Mouse (Mus musculus): ENCODE measurements at regions not wholly inside any gene's neighbourhood (a gene's known extent, or its start where the extent isn't known, plus 50 kb on each side); places are given as distances from the start of the nearest gene placed in this dataset.

DNA sequence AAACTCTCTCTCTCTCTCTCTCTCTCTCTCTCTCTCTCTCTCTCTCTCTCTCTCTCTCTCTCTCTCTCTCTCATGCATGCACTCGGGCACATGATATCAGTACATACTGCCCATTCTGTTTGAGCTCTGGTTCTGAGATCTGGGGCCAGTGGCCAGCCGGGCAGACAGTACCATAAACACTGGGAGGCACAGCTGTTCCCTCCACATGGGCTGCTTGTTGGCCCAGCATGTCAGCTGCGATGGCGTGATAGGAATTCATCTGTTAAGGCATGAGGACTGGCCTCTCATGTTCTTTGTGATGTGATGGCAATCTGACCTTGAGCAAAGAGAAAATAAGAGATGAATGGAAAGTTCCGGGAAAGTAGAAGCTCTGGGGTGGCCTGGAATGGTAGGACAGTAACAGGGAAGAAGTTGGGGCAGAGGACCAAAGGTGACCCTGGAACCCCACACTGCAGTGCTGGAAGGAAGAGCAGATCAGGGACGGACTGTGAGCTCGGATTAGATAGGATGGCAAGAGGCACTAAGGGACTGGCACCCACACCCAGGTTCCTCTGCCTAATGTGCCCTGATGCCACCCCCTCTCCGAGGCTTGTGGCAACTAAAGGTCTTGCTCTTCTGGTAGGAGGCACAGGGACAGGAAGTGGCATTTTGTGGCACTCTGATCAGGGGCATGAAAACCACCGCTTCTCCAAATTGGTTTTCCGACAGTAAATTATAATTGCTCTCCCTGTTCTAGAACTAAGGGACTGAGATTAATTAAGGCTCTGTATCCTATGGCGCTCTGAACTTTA, 186.4 kb upstream of the Zmiz1 start:
- Histone ChIP-seq H3K36me3 (ENCODE audit: control insufficient read depth, insufficient read depth, low read length, poor library complexity, severe bottlenecking) (no peaks in the 10 kb centered on the region), H3K9ac (ENCODE audit: low read depth, poor library complexity, severe bottlenecking) (no peak overlapping the region), H3K4me1 (ENCODE audit: control insufficient read depth, insufficient read depth, low read length) (no peaks in the 10 kb centered on the region), H3K4me3 (ENCODE audit: low read depth, low read length) (no peak overlapping the region), H3K9me3 (replicated peaks; ENCODE audit: control insufficient read depth, insufficient read depth, low read length, poor library complexity, severe bottlenecking) (no peaks in the 10 kb centered on the region), H3K27ac (ENCODE audit: insufficient read depth, low read length) (no peak overlapping the region), H3K27me3 (ENCODE audit: control insufficient read depth, insufficient read depth, low read length, poor library complexity, severe bottlenecking) (no peaks in the 10 kb centered on the region)
- TF ChIP-seq EP300 (IDR thresholded peaks at IDR 0.05; ENCODE audit: insufficient read depth, low read depth, low read length) = no peak
- no peak for TF ChIP-seq POLR2A (IDR thresholded peaks at IDR 0.05; ENCODE audit: insufficient read depth, low read length)
- TF ChIP-seq CTCF (IDR thresholded peaks at IDR 0.05; ENCODE audit: low read depth, low read length) = no peak

GRCm38 (mm10) chr14:25279751-25280150, 179.2 kb upstream of the Zmiz1 start:
- Histone ChIP-seq H3K4me1 (ENCODE audit: control insufficient read depth, insufficient read depth, low read length) (no peaks in the 10 kb centered on the region), H3K4me3 (ENCODE audit: low read depth, low read length) (no peak overlapping the region), H3K9ac (ENCODE audit: low read depth, poor library complexity, severe bottlenecking) (no peak overlapping the region), H3K27ac (ENCODE audit: insufficient read depth, low read length) (no peak overlapping the region), H3K9me3 (replicated peaks; ENCODE audit: control insufficient read depth, insufficient read depth, low read length, poor library complexity, severe bottlenecking) (no peaks in the 10 kb centered on the region), H3K36me3 (ENCODE audit: control insufficient read depth, insufficient read depth, low read length, poor library complexity, severe bottlenecking) (no peaks in the 10 kb centered on the region), H3K27me3 (ENCODE audit: control insufficient read depth, insufficient read depth, low read length, poor library complexity, severe bottlenecking) (no peaks in the 10 kb centered on the region)
- TF ChIP-seq EP300 (IDR thresholded peaks at IDR 0.05; ENCODE audit: insufficient read depth, low read depth, low read length) = no peak
- TF ChIP-seq POLR2A (IDR thresholded peaks at IDR 0.05; ENCODE audit: insufficient read depth, low read length) = no peak
- no peak for TF ChIP-seq CTCF (IDR thresholded peaks at IDR 0.05; ENCODE audit: low read depth, low read length)

DNA sequence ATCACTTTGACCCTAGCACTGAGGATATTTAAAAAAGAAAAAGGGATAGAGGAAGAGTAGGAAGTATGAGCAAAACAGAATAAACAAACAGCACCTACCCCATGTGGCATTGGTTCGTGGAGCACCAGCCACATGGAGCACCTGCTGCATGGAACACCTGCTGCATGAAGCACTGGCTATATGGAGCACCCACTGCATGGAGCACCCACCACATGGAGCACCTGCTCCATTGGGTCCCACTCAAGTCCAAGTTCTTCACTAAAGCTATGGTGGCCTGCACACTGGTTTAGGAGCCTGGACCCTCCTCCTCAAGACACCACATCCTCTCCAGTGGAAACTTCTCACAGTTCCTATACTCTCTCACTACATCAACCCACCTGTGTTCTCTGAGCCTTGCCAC, 166.4 kb upstream of the Zmiz1 start:
- Histone ChIP-seq H3K4me3 (ENCODE audit: low read depth, low read length) (no peak overlapping the region), H3K27me3 (ENCODE audit: control insufficient read depth, insufficient read depth, low read length, poor library complexity, severe bottlenecking) (no peaks in the 10 kb centered on the region; the same call in 1 of the 2 replicates), H3K4me1 (ENCODE audit: control insufficient read depth, insufficient read depth, low read length) (no peaks in the 10 kb centered on the region), H3K9ac (ENCODE audit: low read depth, poor library complexity, severe bottlenecking) (no peak overlapping the region), H3K9me3 (replicated peaks; ENCODE audit: control insufficient read depth, insufficient read depth, low read length, poor library complexity, severe bottlenecking) (no peaks in the 10 kb centered on the region), H3K36me3 (ENCODE audit: control insufficient read depth, insufficient read depth, low read length, poor library complexity, severe bottlenecking) (no peaks in the 10 kb centered on the region), H3K27ac (ENCODE audit: insufficient read depth, low read length) (no peak overlapping the region)
- TF ChIP-seq CTCF (IDR thresholded peaks at IDR 0.05; ENCODE audit: low read depth, low read length) (no peak), POLR2A (IDR thresholded peaks at IDR 0.05; ENCODE audit: insufficient read depth, low read length) (no peak), EP300 (IDR thresholded peaks at IDR 0.05; ENCODE audit: insufficient read depth, low read depth, low read length) (no peak)

GRCm38 (mm10) chr14:25294226-25294625, 164.8 kb upstream of the Zmiz1 start:
- Histone ChIP-seq H3K9ac (ENCODE audit: low read depth, poor library complexity, severe bottlenecking) (no peak overlapping the region), H3K27ac (ENCODE audit: insufficient read depth, low read length) (no peak overlapping the region), H3K4me1 (ENCODE audit: control insufficient read depth, insufficient read depth, low read length) (no peaks in the 10 kb centered on the region), H3K27me3 (ENCODE audit: control insufficient read depth, insufficient read depth, low read length, poor library complexity, severe bottlenecking) (no peaks in the 10 kb centered on the region), H3K4me3 (ENCODE audit: low read depth, low read length) (no peak overlapping the region), H3K36me3 (ENCODE audit: control insufficient read depth, insufficient read depth, low read length, poor library complexity, severe bottlenecking) (no peaks in the 10 kb centered on the region), H3K9me3 (replicated peaks; ENCODE audit: control insufficient read depth, insufficient read depth, low read length, poor library complexity, severe bottlenecking) (no peaks in the 10 kb centered on the region)
- TF ChIP-seq POLR2A (IDR thresholded peaks at IDR 0.05; ENCODE audit: insufficient read depth, low read length) (no peak), CTCF (IDR thresholded peaks at IDR 0.05; ENCODE audit: low read depth, low read length) (no peak), EP300 (IDR thresholded peaks at IDR 0.05; ENCODE audit: insufficient read depth, low read depth, low read length) (no peak)

DNA sequence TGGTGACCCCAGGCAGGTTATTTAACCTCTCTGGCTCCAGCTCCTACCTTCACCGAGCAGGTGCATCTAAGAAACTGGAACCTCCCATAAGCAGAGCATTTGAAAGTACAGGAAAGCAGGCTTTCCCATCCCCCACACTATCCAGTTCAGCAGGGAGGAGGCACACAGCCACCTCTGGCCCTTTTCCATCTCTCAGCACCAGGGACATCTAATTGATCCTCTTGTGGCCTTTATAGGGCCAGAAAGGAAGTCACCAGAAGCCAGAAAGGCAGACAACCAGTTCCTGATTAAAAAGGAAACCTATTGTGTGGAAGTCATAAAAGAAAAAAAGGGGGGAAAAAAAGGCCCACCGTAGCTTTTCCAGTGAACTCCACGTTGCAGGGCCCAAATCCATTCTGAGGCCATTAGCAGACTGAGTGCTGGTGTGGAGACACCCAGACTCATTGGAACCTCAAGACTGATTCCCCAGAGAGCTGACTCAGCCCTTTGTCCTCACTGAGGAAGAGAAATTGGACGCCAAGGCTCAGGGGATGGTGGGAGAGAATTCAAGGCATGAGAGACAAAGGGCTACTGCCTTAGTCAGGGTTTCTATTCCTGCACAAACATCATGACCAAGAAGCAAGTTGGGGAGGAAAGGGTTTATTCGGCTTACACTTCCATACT, 163.2 kb upstream of the Zmiz1 start:
- Histone ChIP-seq H3K4me3 (ENCODE audit: low read depth, low read length) (no peak overlapping the region), H3K9me3 (replicated peaks; ENCODE audit: control insufficient read depth, insufficient read depth, low read length, poor library complexity, severe bottlenecking) (no peaks in the 10 kb centered on the region), H3K27me3 (ENCODE audit: control insufficient read depth, insufficient read depth, low read length, poor library complexity, severe bottlenecking) (no peaks in the 10 kb centered on the region), H3K36me3 (ENCODE audit: control insufficient read depth, insufficient read depth, low read length, poor library complexity, severe bottlenecking) (no peaks in the 10 kb centered on the region), H3K9ac (ENCODE audit: low read depth, poor library complexity, severe bottlenecking) (no peak overlapping the region), H3K27ac (ENCODE audit: insufficient read depth, low read length) (no peak overlapping the region), H3K4me1 (ENCODE audit: control insufficient read depth, insufficient read depth, low read length) (no peaks in the 10 kb centered on the region)
- TF ChIP-seq CTCF (IDR thresholded peaks at IDR 0.05; ENCODE audit: low read depth, low read length) = no peak
- no peak for TF ChIP-seq EP300 (IDR thresholded peaks at IDR 0.05; ENCODE audit: insufficient read depth, low read depth, low read length)
- TF ChIP-seq POLR2A (IDR thresholded peaks at IDR 0.05; ENCODE audit: insufficient read depth, low read length) = no peak

DNA sequence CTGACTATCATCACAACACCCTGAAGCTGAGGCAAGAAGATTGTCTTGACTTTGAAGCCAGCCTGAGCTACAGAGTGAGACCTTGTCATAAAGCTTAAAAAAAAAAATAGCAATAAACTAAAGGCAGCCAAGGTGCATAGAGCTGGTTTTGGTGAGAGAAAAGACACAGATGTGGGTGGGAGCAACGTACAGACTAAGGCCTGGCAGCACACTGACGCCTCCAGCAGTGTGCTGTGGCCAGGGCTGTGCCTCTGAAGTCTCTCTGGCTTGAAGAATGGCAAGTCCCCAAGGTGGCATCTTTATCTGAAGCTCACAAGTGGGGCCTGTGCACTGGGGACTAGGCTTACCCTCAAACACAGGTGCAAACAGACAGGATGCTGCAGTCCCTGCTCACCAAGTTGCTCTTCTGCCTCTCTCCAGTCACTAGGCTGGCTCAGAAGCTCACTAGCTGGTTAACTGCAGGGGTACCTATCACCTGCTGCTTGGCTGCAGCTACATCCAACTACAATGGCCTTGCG, 159.3 kb upstream of the Zmiz1 start:
- Histone ChIP-seq H3K27me3 (ENCODE audit: control insufficient read depth, insufficient read depth, low read length, poor library complexity, severe bottlenecking) (no peaks in the 10 kb centered on the region), H3K4me1 (ENCODE audit: control insufficient read depth, insufficient read depth, low read length) (no peaks in the 10 kb centered on the region), H3K27ac (ENCODE audit: insufficient read depth, low read length) (no peak overlapping the region)

More for the DNA sequence above, 159.3 kb upstream of the Zmiz1 start:
- no peak for TF ChIP-seq POLR2A (IDR thresholded peaks at IDR 0.05; ENCODE audit: insufficient read depth, low read length)
- TF ChIP-seq CTCF (IDR thresholded peaks at IDR 0.05; ENCODE audit: low read depth, low read length) = no peak
- no peak for TF ChIP-seq EP300 (IDR thresholded peaks at IDR 0.05; ENCODE audit: insufficient read depth, low read depth, low read length)
- no peaks in the 10 kb centered on the region for H3K36me3 ChIP-seq (ENCODE audit: control insufficient read depth, insufficient read depth, low read length, poor library complexity, severe bottlenecking)
- no peak overlapping the region for H3K4me3 ChIP-seq (ENCODE audit: low read depth, low read length)
- H3K9ac ChIP-seq (ENCODE audit: low read depth, poor library complexity, severe bottlenecking) = no peak overlapping the region
- no peaks in the 10 kb centered on the region for H3K9me3 ChIP-seq (replicated peaks; ENCODE audit: control insufficient read depth, insufficient read depth, low read length, poor library complexity, severe bottlenecking)
